Mouse (Mus musculus) G1E (cell line): ENCODE measurements around the gene Sp100. TPM values are rescaled to one million over a fixed set of nuclear protein-coding genes. Genes with fewer than 3 reads are reported as not detected.
"Not testable (repeated sequence)": the region's sequence is repeated elsewhere in the genome, so short reads cannot be mapped to it uniquely, and the experiment has no call there.

Source experiments
- ATAC-seq: 2 replicates; pipeline ENCODE4 v1.8.0; 2016; ENCODE audit warnings: mild to moderate bottlenecking; ENCODE audit not compliant: insufficient number of reproducible peaks, poor library complexity, low FRiP score, severe bottlenecking; ENCODE audit errors: extremely low read depth
- DNase-seq: peaks from one replicate; pipeline ENCODE4 v3.0.0; 2012; ENCODE audit warnings: low spot score
- H3K27me3 ChIP-seq: 2 replicates; pipeline ENCODE4 v1.6.1; 2012; ENCODE audit warnings: mild to moderate bottlenecking, low read length, inconsistent platforms; ENCODE audit not compliant: insufficient read depth
- H3K36me3 ChIP-seq: replicated peaks from 2 replicates; pipeline ENCODE3; 2012; ENCODE audit warnings: mild to moderate bottlenecking, inconsistent platforms
- H3K4me1 ChIP-seq: 2 replicates; pipeline ENCODE4 v1.6.1; 2012; ENCODE audit warnings: low read depth, low read length, inconsistent platforms, mixed read lengths; ENCODE audit not compliant: insufficient read depth
- H3K4me3 ChIP-seq: 2 replicates; pipeline ENCODE4 v1.5.1; 2012; ENCODE audit warnings: low read depth, mild to moderate bottlenecking, inconsistent platforms, low read length, moderate library complexity, mixed read lengths
- H3K9me3 ChIP-seq: replicated peaks from 2 replicates; pipeline ENCODE4 v1.6.1; 2012; ENCODE audit warnings: inconsistent platforms
- polyA plus RNA-seq: library from polyadenylated mRNA; stranded (reverse); fragments of >175 nt; gene quantifications from 2 replicates; pipeline ENCODE4 v1.2.3, GENCODE M21; 2012
- total RNA-seq, 2 experiments: library from RNA; stranded (forward) in 1 of 2; stranded (reverse) in 1 of 2; fragments of 200-1000 nt in 1 of 2; fragments of >200 nt in 1 of 2; fragmentation: Nextera tagmentation in 1 of 2; gene quantifications; 2 replicates each; pipeline ENCODE4 v1.2.3; 2014 to 2017

The Sp100 gene
- total RNA-seq (2014; fragmentation: Nextera tagmentation): not detected in 2 replicates
- 0.64 and 0.76 TPM in 2 replicates for total RNA-seq (2017)
- not detected in 2 replicates for polyA plus RNA-seq

- ATAC-seq, H3K36me3 ChIP-seq, H3K4me3 ChIP-seq, H3K4me1 ChIP-seq, H3K9me3 ChIP-seq, H3K27me3 ChIP-seq, DNase-seq: not testable (repeated sequence)
These were observed at the start of gene Sp100 for GRCm38 (mm10) chr1:85649881-85650280. Gene Sp100, plus strand, starts transcription at chr1:85649988.

- DNase-seq, ATAC-seq, H3K27me3 ChIP-seq, H3K9me3 ChIP-seq, H3K36me3 ChIP-seq, H3K4me1 ChIP-seq, H3K4me3 ChIP-seq: not testable (repeated sequence)
These were observed 49.7 kb upstream of the Sp100 start, which contains the start of gene Sp140 for GRCm38 (mm10) chr1:85600078-85600477. Gene Sp140, plus strand, starts transcription at chr1:85600378.

- not testable (repeated sequence) for DNase-seq, H3K9me3 ChIP-seq, H3K27me3 ChIP-seq, H3K4me3 ChIP-seq, H3K4me1 ChIP-seq, H3K36me3 ChIP-seq, ATAC-seq
These were observed 49.0 kb upstream of the Sp100 start for GRCm38 (mm10) chr1:85600794-85601193.

- not testable (repeated sequence) for H3K9me3 ChIP-seq, H3K4me3 ChIP-seq, H3K36me3 ChIP-seq, DNase-seq, H3K4me1 ChIP-seq, ATAC-seq, H3K27me3 ChIP-seq
These were observed 45.4 kb upstream of the Sp100 start for GRCm38 (mm10) chr1:85604341-85604740.

GRCm38 (mm10) chr1:85608361-85608760 lies 41.4 kb upstream of the Sp100 start:
- DNase-seq, H3K4me1 ChIP-seq, H3K36me3 ChIP-seq, H3K4me3 ChIP-seq, H3K9me3 ChIP-seq, ATAC-seq, H3K27me3 ChIP-seq: not testable (repeated sequence)

- not testable (repeated sequence) for H3K4me3 ChIP-seq, H3K36me3 ChIP-seq, DNase-seq, H3K4me1 ChIP-seq, ATAC-seq, H3K27me3 ChIP-seq, H3K9me3 ChIP-seq
These were observed 39.2 kb upstream of the Sp100 start for GRCm38 (mm10) chr1:85610581-85610980.

GRCm38 (mm10) chr1:85615096-85615495 lies 34.7 kb upstream of the Sp100 start:
- not testable (repeated sequence) for H3K4me1 ChIP-seq, H3K27me3 ChIP-seq, H3K9me3 ChIP-seq, H3K4me3 ChIP-seq, ATAC-seq, DNase-seq, H3K36me3 ChIP-seq

- not testable (repeated sequence) for H3K27me3 ChIP-seq, H3K4me1 ChIP-seq, H3K36me3 ChIP-seq, H3K9me3 ChIP-seq, ATAC-seq, DNase-seq, H3K4me3 ChIP-seq
These were observed 34.0 kb upstream of the Sp100 start for GRCm38 (mm10) chr1:85615819-85616218.

- H3K4me1 ChIP-seq, H3K36me3 ChIP-seq, H3K9me3 ChIP-seq, ATAC-seq, DNase-seq, H3K27me3 ChIP-seq, H3K4me3 ChIP-seq: not testable (repeated sequence)
These were observed 32.6 kb upstream of the Sp100 start for GRCm38 (mm10) chr1:85617161-85617560.

- H3K27me3 ChIP-seq, H3K4me3 ChIP-seq, ATAC-seq, DNase-seq, H3K4me1 ChIP-seq, H3K9me3 ChIP-seq, H3K36me3 ChIP-seq: not testable (repeated sequence)
These were observed 31.1 kb upstream of the Sp100 start for GRCm38 (mm10) chr1:85618689-85619088.

- peaks cover 22% of the 10 kb centered on the region for H3K9me3 ChIP-seq
- H3K27me3 ChIP-seq, H3K4me3 ChIP-seq, H3K36me3 ChIP-seq, ATAC-seq, DNase-seq, H3K4me1 ChIP-seq: not testable (repeated sequence)
These were observed 12.9 kb upstream of the Sp100 start for GRCm38 (mm10) chr1:85636936-85637335.

GRCm38 (mm10) chr1:85638144-85638543 lies 11.6 kb upstream of the Sp100 start:
- DNase-seq: not testable (repeated sequence)

More at GRCm38 (mm10) chr1:85638144-85638543, 11.6 kb upstream of the Sp100 start:
- H3K9me3 ChIP-seq: peaks cover 19% of the 10 kb centered on the region
- not testable (repeated sequence) for H3K4me3 ChIP-seq, ATAC-seq, H3K4me1 ChIP-seq, H3K36me3 ChIP-seq, H3K27me3 ChIP-seq
